Mouse (Mus musculus): ENCODE measurements around the gene Pigu.
A peak's percentile ranks its signal among the peaks of the same experiment; 100 is the strongest.

The Pigu gene

DNA sequence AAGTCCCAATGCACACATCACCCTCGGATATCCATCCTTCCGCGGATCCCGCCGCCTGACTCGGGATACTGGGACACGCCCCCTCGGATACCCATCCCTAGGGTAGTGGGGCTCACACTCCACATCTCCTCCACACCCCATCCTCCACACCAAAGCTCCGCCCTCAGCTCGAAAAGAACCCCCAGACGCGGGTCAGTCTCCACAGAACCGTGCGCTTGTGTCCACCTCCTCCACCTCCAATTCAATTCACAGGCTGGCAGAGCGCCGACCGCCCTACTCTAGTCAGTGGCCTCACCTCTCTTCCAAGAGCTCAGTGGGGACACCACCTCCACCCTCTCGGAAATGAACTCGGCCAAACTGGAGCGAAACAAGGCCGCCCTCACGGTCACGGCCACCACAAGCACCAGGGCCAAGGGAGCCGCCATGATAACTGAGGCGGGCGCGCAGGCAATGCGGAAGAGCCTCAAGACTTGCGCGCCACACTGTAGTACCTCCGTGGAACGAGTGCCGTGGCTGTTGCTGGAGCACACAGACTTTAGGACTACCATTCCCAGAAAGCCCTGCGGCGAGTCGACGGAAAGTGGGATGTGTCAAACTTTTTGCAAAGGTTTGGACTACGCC is at the start of gene Pigu:
Pigu (minus strand) TSS at position 460 of the 621 bp plus-strand sequence.
- peak; percentile 89 to 93 for DNase-seq (ENCODE audit: low spot score in 2 of 2)

GRCm38 (mm10) chr2:155404635-155405034 is 47.4 kb upstream of the Pigu start:
- no peak for DNase-seq (ENCODE audit: low spot score in 2 of 2)

DNA sequence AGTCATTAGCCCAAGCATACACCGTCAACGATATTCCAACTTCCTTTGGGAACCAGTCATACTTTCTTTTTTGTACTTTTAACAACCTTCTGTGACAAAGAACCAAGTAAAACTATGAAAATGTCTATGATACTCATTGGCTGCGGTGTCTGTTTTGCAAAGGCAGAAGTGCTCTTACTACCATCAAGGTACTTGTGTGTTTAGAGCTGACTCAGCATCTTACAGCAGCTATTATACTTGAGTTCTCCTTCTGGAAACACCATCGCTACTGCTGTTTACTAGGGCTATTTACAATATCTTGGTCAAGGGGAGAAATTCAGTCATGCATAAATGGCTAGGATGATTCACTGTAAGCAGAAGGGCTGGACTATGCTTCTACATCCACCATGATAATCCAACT is 44.7 kb upstream of the Pigu start:
- DNase-seq (ENCODE audit: low spot score in 2 of 2) = no peak

- no peak for DNase-seq (ENCODE audit: low spot score in 2 of 2)
Measured at GRCm38 (mm10) chr2:155400276-155400675, 43.0 kb upstream of the Pigu start.

- DNase-seq (ENCODE audit: low spot score in 2 of 2) = no peak
Measured at GRCm38 (mm10) chr2:155394586-155394985, 37.4 kb upstream of the Pigu start.

- no peak for DNase-seq (ENCODE audit: low spot score in 2 of 2)
Measured at GRCm38 (mm10) chr2:155388573-155388972, 31.3 kb upstream of the Pigu start.

DNA sequence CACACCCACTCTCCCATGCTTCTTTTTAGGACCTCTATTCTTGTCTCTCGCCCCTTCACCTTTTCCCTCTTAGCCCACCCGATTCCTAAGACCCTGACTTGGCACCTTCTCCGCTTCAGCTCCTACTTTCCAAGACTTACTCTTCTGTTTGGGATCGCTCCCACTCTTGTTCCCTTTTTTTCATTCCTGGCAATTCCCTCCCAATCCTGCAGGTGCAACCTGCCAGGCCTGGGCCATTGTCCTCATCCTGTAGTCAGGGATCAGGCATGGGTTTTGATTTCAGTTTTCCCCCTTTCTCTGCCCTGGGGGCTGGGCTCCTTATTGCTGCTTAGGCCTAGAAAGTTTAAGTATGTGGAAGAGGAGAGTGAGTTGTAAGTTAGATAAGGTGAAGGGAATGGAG is 29.8 kb upstream of the Pigu start:
- no peak for DNase-seq (ENCODE audit: low spot score in 2 of 2)

DNA sequence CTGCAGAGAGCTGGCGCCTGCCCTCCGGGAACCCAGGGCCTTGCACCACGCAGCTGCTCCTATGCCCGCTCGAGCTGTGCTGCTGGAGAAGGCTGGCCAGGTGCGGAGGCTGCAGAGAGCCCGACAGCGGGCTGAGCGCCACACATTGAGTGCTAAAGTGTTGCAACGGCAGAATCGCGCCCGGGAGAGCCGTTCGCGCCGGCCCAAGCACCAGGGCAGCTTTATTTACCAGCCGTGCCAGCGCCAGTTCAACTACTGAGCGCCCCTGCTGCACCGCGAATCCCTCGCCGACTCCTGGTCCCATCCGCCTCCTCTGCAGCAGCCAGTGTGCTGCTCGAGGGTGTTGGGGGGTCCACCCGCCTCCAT is 29.3 kb upstream of the Pigu start:
- no peak for DNase-seq (ENCODE audit: low spot score in 2 of 2)

DNA sequence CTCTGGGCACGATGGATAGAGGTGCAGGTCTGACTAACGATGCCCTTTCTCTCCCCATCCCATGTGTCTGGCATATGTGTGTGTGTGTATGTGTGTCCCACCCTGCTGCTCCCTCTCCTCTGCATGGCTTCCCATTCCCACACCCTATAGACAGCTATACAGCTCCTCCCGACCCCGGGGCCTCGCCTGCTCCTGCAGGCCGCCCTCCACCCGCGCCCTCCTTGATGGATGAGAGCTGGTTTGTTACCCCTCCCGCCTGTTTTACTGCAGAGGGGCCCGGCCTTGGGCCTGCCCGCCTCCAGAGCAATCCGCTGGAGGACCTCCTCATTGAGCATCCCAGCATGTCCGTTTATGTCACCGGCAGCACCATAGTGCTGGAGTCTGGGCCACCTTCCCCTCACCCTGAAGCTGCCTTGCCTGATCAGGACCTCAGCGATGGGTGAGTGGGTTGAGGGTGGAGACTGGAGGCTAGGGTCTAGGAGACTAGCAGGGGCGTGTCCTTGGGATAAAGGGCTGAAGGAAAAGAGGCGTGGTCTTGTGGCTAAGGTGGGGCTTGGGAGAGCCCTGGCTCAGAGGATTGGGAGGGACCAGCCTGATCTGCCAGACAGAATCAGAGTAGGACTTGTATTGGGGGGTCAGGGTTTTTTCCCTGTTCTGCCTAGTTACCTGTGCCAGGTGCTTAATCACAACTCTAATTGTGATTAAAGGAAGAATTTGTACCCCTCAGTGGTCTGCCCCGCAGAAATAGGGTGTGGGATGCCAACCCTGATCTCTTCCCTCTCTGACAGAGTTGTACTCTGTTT is 28.7 kb upstream of the Pigu start:
- DNase-seq (ENCODE audit: low spot score in 2 of 2) = no peak

DNA sequence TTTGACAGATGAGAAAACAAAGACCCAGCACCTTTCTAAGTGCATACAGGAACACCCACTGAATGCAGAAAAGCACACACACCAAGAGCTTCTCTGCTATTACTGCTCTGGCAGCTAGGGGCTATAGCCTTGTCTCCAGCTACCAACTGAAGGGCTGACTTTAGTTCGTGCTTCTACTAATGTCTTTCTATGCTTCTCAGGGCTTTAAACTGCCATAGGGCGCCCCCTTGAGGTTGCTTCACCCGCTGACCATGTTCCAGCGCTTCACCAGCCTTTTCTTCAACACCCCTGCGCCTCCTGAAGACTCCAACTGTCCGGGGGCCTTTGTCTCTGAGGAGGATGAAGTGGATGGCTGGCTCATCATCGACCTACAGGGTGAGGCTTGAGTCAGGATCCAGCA is 27.9 kb upstream of the Pigu start:
- DNase-seq (ENCODE audit: low spot score in 2 of 2) = peak; percentile 80 to 94

DNA sequence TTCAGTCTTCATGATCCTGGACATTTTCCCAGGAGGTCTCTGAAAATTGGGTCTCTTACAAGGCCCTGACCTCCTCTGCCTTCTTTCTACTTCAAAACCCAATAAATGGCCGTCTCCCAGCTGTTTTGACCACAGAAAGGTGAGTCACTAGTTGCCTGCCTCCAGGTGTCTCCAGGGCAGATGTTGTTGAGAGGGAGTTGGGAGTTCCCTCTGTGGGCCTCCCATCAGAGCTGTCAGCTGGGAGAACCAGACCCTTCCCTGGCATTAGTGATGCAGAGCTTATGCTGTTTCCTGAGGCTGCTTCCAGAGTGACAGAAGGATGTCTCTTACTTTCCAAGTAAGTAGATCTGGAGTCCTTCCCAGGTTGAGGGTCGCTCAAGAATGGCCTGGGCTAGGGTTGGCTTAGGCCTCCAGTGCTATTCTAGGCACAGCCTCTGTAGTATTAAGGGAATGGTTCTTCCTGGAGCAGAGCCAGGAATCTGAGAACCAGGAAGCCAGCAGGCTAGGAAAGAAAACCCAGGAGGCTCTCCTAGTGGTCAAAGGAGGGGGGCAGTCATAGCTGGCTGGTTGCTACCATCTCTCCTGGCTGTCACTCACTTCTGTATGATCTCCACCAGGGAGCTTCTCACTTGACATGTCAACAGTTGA is 25.7 kb upstream of the Pigu start:
- no peak for DNase-seq (ENCODE audit: low spot score in 2 of 2)

DNA sequence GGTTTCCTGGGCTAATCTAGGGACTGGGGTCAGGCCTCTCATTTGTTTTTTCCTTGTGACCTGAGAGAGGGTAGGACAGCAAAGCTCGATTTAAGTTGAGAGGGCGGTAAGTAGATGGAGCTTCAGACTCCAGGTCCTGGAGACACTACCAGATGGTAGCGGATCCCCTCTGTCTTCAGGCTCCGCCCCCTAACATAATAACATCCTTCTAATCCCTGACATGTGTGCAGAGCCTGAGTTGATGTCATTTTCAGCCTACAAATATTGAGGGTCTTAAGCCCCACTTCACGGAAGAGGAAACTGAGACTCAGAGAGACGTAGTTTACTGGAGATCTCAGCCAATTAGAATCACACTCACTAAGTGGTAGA is 25.1 kb upstream of the Pigu start:
- no peak for DNase-seq (ENCODE audit: low spot score in 2 of 2)

DNA sequence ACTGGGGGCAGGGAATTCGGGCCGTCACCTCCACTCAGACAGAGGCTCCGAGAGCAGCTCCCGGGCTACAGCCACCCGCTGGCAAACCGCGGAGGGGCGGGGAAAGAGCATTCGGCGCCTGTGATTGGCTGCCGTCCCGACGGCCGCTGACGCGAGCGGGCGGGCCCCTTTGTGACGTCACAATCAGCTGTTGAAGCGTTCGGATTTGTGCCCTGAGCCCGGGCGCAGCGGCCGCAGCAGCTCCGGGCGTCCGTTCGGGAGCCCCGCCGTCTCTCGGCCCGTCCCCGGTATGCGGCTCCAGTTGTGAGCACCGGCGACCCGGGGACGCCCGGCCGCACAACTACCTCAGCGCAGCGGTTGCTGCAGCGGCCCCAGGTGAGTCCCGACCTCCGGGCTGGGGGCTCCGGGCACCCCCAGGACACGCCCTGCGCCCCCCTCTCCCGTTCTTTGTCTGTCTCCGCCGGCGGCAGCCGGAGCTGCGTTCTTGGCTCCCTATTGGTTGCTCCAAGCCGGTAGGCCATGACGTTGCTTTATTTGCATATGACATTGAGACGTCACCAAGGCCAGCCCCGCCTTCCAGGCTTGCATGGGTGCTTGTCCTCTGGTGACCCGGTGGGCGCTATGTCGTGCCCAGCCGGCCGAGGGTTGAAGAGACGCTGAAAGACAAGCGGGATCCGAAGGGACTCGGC is 24.6 kb upstream of the Pigu start:
- peak; percentile 97 to 98 for DNase-seq (ENCODE audit: low spot score in 2 of 2)

GRCm38 (mm10) chr2:155381060-155381437 is 23.8 kb upstream of the Pigu start:
- DNase-seq (ENCODE audit: low spot score in 2 of 2) = no peak

DNA sequence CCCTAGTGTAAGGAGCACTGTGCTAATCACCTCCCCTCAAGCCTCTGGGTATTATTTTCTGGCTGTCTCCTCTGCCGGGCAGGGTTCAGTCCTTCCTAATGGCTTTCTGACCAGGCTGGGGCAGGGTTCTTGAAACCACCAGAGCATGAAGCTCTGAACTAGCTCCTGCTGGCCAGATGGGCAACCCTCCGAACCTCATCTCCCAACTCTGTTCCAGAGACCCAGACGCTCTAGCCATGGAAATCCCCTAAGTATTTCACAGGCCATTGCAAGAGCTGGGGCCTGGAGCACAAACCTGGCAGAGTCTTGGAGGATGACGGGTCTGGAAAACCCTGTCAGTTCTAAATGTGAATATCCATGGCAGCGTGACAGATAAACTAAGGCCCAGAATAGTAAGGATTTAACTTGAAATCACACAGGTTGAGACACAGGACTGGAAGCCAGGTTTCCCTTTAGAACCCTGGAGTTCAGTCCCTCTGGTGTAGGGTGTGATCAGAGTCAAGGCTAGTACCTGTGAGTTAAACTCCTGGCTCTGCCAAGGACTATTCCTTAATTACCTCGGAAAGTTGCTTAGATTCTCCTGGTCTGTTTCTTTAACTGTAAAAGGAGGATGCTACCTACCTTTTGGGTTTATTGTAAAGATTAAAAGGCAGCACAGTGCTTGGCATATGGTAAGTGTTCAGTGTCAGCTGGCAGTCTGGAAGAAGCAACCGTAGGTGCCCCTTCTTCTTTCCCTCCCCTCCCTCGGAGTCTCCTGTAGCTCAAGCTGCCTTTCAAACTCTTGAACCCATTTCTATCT is 23.2 kb upstream of the Pigu start, which contains the start of gene Trp53inp2:
Trp53inp2 (plus strand) TSS at position 799 of the 799 bp plus-strand sequence.
- DNase-seq (ENCODE audit: low spot score in 2 of 2) = no peak

- no peak for DNase-seq (ENCODE audit: low spot score in 2 of 2)
Measured at GRCm38 (mm10) chr2:155376191-155376590, 19.0 kb upstream of the Pigu start.

DNA sequence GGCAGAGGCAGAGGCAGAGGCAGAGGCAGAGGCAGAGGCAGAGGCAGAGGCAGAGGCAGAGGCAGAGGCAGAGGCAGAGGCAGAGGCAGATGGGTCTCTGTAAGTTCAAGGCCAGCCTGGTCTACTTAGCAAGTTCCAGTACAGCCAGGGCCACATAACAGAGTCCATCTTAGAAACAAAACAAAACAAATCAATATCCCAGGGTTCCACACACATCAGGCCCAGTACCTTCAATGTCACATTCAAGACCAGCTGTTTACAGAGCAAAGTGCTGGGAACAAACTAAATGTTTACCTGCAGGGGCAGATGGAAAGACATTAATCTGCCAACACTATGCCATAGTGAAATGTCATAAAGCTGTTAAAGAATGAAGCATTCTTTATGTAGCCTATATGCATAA is 17.3 kb upstream of the Pigu start:
- DNase-seq (ENCODE audit: low spot score in 2 of 2) = no peak

DNA sequence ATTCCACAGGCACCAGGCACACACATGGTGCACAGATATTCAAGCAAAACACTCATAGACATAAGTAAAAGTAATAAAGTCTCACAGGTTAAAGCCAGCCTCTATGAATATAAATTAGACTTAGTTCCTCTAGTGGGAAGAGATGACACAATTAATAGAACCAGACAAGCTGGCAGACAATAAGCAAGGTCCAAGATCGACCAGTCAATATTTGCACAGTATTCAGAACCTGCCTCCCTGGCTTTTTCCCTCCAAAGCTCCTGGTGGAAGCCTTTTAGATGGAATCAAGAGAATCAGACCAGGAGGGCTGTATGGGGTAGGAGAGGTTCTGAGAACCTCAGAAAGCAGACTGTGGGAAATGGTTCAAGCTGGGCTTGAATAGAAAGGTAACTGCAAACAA is 16.7 kb upstream of the Pigu start:
- DNase-seq (ENCODE audit: low spot score in 2 of 2) = no peak

DNA sequence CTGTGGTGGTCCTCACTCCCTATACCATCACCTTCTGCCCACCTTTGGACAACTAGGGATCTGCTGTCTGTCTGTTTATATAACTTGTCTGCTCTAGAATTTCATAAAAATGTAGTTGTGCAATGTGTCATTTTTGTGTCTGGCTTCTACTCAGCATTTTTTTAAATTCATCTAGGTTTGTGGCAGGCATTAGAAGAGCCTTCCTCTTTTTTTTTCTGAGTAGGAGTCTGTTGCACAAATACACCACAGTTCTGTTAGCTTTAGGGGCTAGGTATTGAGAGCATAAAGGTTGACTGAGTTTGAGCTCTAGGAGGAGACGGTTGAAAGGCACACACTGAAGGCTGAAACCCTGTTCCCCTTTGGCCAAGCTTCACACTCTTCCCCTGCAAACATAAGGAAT is 16.1 kb upstream of the Pigu start:
- DNase-seq (ENCODE audit: low spot score in 2 of 2) = no peak

DNA sequence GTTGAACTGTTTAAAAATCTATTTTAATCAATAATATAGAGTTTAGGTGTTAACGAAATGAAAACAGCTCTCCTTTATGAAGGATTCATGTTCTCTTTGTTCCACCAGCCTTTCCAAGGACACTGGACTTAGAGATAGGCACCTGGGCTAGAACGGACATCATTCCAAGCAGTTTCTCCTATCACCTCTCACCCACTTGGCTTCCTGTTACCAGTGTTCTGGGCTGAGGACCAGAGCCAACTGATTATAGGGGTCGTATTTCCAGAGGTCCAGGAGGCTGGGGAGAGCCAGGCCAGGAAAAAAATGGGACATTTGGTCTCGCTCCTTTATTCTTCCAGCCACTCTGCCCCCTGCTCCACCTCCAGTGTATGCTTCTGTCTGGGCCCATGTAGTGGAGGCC is 15.2 kb upstream of the Pigu start:
- no peak for DNase-seq (ENCODE audit: low spot score in 2 of 2)

GRCm38 (mm10) chr2:155369333-155369883 is 12.2 kb upstream of the Pigu start:
- no peak for DNase-seq (ENCODE audit: low spot score in 2 of 2)

Data from spleen, postnatal 4 days (tissue).